Comparison of ENCODE assay signal across 1 mouse cellular context in genomic region chr7:45189600-45189999, GRCm38 (mm10).
TF ChIP-seq lines count a peak whose summit lies in the region.

No protein-coding gene starts in this region.

TF ChIP-seq in MEL, 35 proteins besides CTCF, POLR2A, EP300 and RAD21:
- no peak for TF ChIP-seq MAX (IDR thresholded peaks at IDR 0.05; ENCODE audit: low read length)
- no peak for TF ChIP-seq UBTF (IDR thresholded peaks at IDR 0.05; ENCODE audit: borderline replicate concordance, insufficient read depth, low read depth, low read length)
- no peak for TF ChIP-seq E2F4 (IDR thresholded peaks at IDR 0.05; ENCODE audit: borderline replicate concordance, low read depth, low read length)
- TF ChIP-seq BHLHE40 (IDR thresholded peaks at IDR 0.05; ENCODE audit: borderline replicate concordance, low read depth, low read length): no peak
- no peak for TF ChIP-seq USF2 (IDR thresholded peaks at IDR 0.05; ENCODE audit: borderline replicate concordance in 1 of 2, insufficient read depth in 1 of 2, low read depth in 1 of 2, low read length in 2 of 2)
- no peak for TF ChIP-seq KAT2A (conservative IDR thresholded peaks at IDR 0.05; ENCODE audit: low read depth, low read length)
- no peak for TF ChIP-seq ETS1 (IDR thresholded peaks at IDR 0.05; ENCODE audit: low read depth, low read length)
- no peak for TF ChIP-seq POLR2AphosphoS5 (IDR thresholded peaks at IDR 0.05; ENCODE audit: borderline replicate concordance, low read depth, low read length)
- no peak for TF ChIP-seq CHD2 (IDR thresholded peaks at IDR 0.05; ENCODE audit: low read length)
- TF ChIP-seq NELFE (IDR thresholded peaks at IDR 0.05; ENCODE audit: low read depth, low read length): no peak
- no peak for TF ChIP-seq HCFC1 (IDR thresholded peaks at IDR 0.05; ENCODE audit: low read depth, low read length)
- no peak for TF ChIP-seq ELF1 (IDR thresholded peaks at IDR 0.05; ENCODE audit: low read depth, low read length)
- TF ChIP-seq POLR2AphosphoS2 (IDR thresholded peaks at IDR 0.05; ENCODE audit: low read length): no peak
TF ChIP-seq in MEL: peak in this region for 0.
